Mouse (Mus musculus) limb, embryonic 13.5 days (tissue): ENCODE measurements around the gene Cst13. TPM values are rescaled to one million over a fixed set of nuclear protein-coding genes. Genes with fewer than 3 reads are reported as not detected.

Experiments used
- ATAC-seq: fragments of 200-750 bp; cut with Nextera tagmentation; 2 replicates; pipeline ENCODE4 v1.8.0; 2017; ENCODE audit warnings: low read depth, moderate number of reproducible peaks, moderate TSS enrichment; ENCODE audit not compliant: low FRiP score
- H3K27ac ChIP-seq: fragments of 300-500 bp; sonication (generic); 2 replicates; pipeline ENCODE4 v1.5.1; 2015; ENCODE audit warnings: inconsistent platforms, mild to moderate bottlenecking, moderate library complexity
- H3K27me3 ChIP-seq: fragments of 300-500 bp; sonication (generic); 2 replicates; pipeline ENCODE4 v1.6.1; 2015; ENCODE audit warnings: mild to moderate bottlenecking, inconsistent platforms
- H3K36me3 ChIP-seq: fragments of 300-500 bp; sonication (generic); 2 replicates; pipeline ENCODE4 v1.6.1; 2015; ENCODE audit warnings: inconsistent platforms, mild to moderate bottlenecking, moderate library complexity
- H3K4me1 ChIP-seq: fragments of 300-500 bp; sonication (generic); 2 replicates; pipeline ENCODE4 v1.6.1; 2015; ENCODE audit warnings: inconsistent platforms
- H3K4me2 ChIP-seq: fragments of 300-500 bp; sonication (generic); replicated peaks from 2 replicates; pipeline ENCODE4 v1.6.1; 2015; ENCODE audit warnings: inconsistent platforms, mild to moderate bottlenecking, moderate library complexity
- H3K4me3 ChIP-seq: fragments of 300-500 bp; sonication (generic); 2 replicates; pipeline ENCODE4 v1.5.1; 2015; ENCODE audit warnings: moderate library complexity, mild to moderate bottlenecking, inconsistent platforms
- H3K9ac ChIP-seq: fragments of 300-500 bp; sonication (generic); 2 replicates; pipeline ENCODE4 v1.6.1; 2015; ENCODE audit warnings: mild to moderate bottlenecking, inconsistent platforms
- H3K9me3 ChIP-seq: fragments of 300-500 bp; sonication (generic); 2 replicates; pipeline ENCODE4 v1.6.1; 2016; ENCODE audit warnings: inconsistent platforms
- WGBS: fragments of 180-500 bp; shearing (Covaris S2); methylation state at CpG from one replicate; pipeline ENCODE4 v1.1.7; 2015; 5-methylcytosine and 5-hydroxymethylcytosine counted together
- polyA plus RNA-seq: library from polyadenylated mRNA; unstranded; fragments of >200 nt; fragmentation: Nextera tagmentation; extraction: Ambion mirVana; gene quantifications from 2 replicates; pipeline ENCODE4 v1.2.1, GENCODE M21; 2015

Gene Cst13
- polyA plus RNA-seq, 1 experiment from 2014 or later, result not detected

DNA sequence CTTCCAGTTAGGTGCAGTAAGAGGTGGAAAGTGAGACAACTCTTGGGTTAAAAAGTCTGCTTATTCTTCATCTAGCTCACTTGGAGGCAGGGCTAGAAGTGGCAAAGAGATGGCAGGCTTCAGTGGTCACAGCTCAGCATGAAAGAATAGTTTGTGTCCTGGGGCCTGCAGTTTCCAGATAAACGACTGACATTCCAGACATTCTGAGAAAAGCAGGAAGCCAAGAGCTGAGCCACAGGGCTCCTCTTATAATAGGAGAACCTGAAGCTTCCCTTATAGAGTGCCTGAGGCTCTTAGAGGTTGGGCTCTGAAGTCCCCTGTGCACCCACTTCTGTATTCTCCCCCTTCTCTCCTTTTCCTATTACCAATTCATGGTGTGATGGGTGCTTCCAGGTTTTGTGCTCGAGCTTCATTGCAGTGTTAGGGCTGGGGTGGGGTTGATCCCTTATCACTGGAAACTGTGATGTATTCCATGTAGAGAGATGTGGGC, 58.8 kb downstream of the Cst13 start:
- Histone ChIP-seq H3K36me3 (no peaks in the 10 kb centered on the region), H3K4me2 (no peak overlapping the region), H3K27ac (no peak overlapping the region), H3K9ac (no peak overlapping the region), H3K27me3 (no peaks in the 10 kb centered on the region), H3K4me1 (peaks cover 22% of the 10 kb centered on the region), H3K4me3 (no peak overlapping the region), H3K9me3 (no peaks in the 10 kb centered on the region)
- ATAC-seq, result no peak
- 12% methylated on average over 2 of the region's 2 CpGs for WGBS

DNA sequence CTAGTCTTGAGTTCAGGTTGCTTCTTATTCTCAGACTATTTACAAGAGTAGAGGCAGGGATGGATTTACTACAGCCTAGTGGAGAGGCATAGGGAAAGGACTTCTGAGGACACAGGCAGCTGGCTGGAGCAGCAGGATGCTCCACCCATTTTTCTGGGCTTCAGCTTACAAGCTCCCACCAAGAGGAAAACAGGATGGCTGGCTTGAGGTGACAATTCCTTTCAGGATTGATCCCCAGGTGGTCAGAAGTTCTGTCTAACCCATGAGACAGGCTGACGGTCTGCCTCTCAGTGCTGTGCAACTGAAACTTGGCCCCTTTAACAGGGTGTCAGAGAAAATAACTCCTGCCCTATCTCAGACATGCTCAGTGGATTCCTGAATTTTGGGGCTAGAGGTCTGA, 59.3 kb downstream of the Cst13 start:
- Histone ChIP-seq H3K4me1 (peaks cover 17% of the 10 kb centered on the region), H3K27ac (no peak overlapping the region), H3K4me3 (no peak overlapping the region), H3K9me3 (no peaks in the 10 kb centered on the region), H3K27me3 (no peaks in the 10 kb centered on the region), H3K36me3 (no peaks in the 10 kb centered on the region), H3K9ac (no peak overlapping the region), H3K4me2 (no peak overlapping the region)
- 25% methylated on average over 1 of the region's 1 CpGs for WGBS
- no peak for ATAC-seq

Other genes starting within 250 kb of the Cst13 start
- 89.8 and 97.1 TPM in 2 replicates for gene Nxt1, start 147.5 kb upstream of the Cst13 start, polyA plus RNA-seq
- 22.5 and 23.9 TPM in 2 replicates for gene Gzf1, start 139.1 kb upstream of the Cst13 start, polyA plus RNA-seq
- gene Napb, start 87.6 kb upstream of the Cst13 start, polyA plus RNA-seq, result 4.3 and 4.6 TPM in 2 replicates
- gene Cstl1, start 69.7 kb upstream of the Cst13 start, polyA plus RNA-seq, result not detected in 2 replicates
- not detected in 2 replicates for gene Cst11, start 48.6 kb upstream of the Cst13 start, polyA plus RNA-seq
- not detected in 2 replicates for gene 8030411F24Rik, start 38.1 kb upstream of the Cst13 start, polyA plus RNA-seq
- not detected in 2 replicates for gene Cst12, start 30.7 kb upstream of the Cst13 start, polyA plus RNA-seq
- gene Cst8, start 21.3 kb upstream of the Cst13 start, polyA plus RNA-seq, result not detected in 2 replicates
- gene Cst9, start 15.1 kb downstream of the Cst13 start, polyA plus RNA-seq, result not detected in 2 replicates
- gene 9230104L09Rik, start 45.0 kb downstream of the Cst13 start, polyA plus RNA-seq, result not detected in 2 replicates
- 386 and 403 TPM in 2 replicates for gene Cst3, start 55.6 kb downstream of the Cst13 start, polyA plus RNA-seq
- not detected in 2 replicates for gene Gm1330, start 183.2 kb downstream of the Cst13 start, polyA plus RNA-seq
- gene Gm10750, start 197.2 kb downstream of the Cst13 start, polyA plus RNA-seq, result not detected in 2 replicates